Mouse (Mus musculus) bone marrow macrophage, adult 2 months (primary cell): Measurements from ENCODE around the gene Ywhag. TPM values are rescaled to one million over a fixed set of nuclear protein-coding genes. Genes with fewer than 3 reads are reported as not detected.

ENCODE experiments used
- H3K27ac ChIP-seq: 2 replicates; pipeline ENCODE4 v1.5.1; 2012; ENCODE audit warnings: low read depth, low read length; ENCODE audit not compliant: insufficient read depth
- H3K4me1 ChIP-seq: 2 replicates; pipeline ENCODE4 v1.6.1; 2012; ENCODE audit warnings: low read length; ENCODE audit not compliant: control insufficient read depth, insufficient read depth
- H3K4me3 ChIP-seq: 2 replicates; pipeline ENCODE4 v1.5.1; 2012; ENCODE audit warnings: mild to moderate bottlenecking, low read length, moderate library complexity; ENCODE audit not compliant: insufficient read depth
- CTCF ChIP-seq: IDR thresholded peaks from 2 replicates; pipeline ENCODE4 v1.5.1; 2012; ENCODE audit warnings: low read depth, mild to moderate bottlenecking, low read length, moderate library complexity
- POLR2A ChIP-seq: IDR thresholded peaks from 2 replicates; pipeline ENCODE4 v1.6.1; 2012; ENCODE audit warnings: mild to moderate bottlenecking, low read depth, low read length, borderline replicate concordance
- polyA plus RNA-seq: library from polyadenylated mRNA; stranded (reverse); fragments of >200 nt; gene quantifications from 2 replicates; pipeline ENCODE4 v1.2.4, GENCODE M21; 2012; ENCODE audit not compliant: missing spikeins, insufficient read depth, insufficient read length

Gene Ywhag
- polyA plus RNA-seq, 1 experiment = 157 TPM

DNA sequence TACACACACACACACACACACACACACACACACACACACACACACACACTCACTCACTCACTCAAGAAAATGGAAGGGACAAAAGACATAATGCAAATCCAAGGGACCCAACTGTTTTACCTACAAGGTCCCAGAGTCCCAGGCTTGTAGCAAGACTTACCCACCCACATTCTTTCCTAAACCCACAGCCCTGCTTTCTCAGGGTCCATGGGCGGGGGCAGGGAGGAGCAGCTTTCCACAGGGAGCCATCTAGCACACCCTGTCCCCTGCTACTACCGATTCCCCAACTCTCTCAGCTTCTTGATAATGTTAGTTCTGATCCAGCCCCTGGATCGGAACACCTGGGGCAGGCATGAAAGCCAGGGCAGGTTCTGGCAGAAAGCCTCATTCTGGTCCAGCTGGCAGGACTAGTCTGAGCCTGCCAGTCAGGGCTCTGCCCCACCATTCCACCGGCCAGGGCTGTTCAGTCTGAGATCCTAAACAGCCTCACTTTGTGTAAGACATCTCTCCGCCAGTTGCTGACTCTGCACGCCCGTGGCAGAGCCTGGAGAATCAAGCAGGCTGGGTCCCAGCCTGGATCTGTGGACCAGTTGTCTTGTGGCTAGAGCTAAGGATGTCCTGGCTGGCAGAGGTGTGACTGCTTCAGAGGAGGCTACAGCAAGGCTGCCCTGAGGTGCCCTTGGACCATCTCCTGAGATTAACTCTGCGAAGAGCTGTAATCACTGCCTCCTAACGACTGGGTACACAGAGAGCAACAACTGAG, 41.6 kb downstream of the Ywhag start:
- no peaks in the 10 kb centered on the region for H3K4me1 ChIP-seq
- no peak overlapping the region for H3K4me3 ChIP-seq
- no peak overlapping the region for H3K27ac ChIP-seq
- TF ChIP-seq POLR2A (no peak), CTCF (no peak)

DNA sequence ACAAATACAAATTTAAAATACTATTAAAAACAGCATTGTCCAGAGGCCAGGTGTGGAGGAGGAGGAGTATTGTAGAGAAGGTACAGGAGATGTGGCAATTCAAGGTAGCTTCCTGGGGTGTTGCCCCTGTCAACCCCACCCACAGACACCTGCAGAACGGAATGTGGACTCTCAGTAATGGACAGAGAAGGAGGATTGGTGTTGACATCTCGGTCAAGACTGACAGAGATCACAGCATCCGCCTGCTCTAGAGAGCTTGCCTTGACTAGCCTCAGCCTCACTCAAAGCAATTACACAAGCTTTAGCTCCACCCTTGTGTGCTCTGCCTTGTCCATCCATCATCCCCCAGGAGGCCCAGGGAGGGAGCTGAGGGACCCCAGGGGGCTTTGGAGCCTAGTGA, 43.5 kb downstream of the Ywhag start:
- Histone ChIP-seq H3K4me1 (no peaks in the 10 kb centered on the region), H3K4me3 (no peak overlapping the region)
- no peak for TF ChIP-seq CTCF
- TF ChIP-seq POLR2A = no peak

DNA sequence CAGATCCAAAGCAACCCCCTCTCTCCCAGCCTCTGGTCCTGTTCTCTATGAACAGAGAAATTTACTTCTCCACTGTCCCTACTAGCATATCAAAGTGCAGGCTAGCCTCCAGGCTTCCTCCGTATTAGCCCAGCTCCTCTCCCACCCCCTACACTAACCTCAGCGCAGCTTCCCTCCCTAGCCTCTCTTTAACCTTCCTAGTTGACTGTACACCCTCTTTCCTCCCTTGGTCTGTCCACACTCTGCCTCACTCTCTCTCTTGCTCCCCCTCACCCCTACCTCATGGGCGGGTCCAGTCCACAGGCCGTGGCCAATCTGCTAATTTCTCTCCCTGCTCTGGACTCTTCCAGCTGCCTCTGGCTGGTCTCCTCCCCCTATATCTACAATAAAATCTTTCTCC, 44.1 kb downstream of the Ywhag start:
- H3K27ac ChIP-seq = no peak overlapping the region
- H3K4me1 ChIP-seq = no peaks in the 10 kb centered on the region
- no peak for TF ChIP-seq CTCF
- TF ChIP-seq POLR2A = no peak
- H3K4me3 ChIP-seq = no peak overlapping the region

More for the DNA sequence above, 43.5 kb downstream of the Ywhag start:
- H3K27ac ChIP-seq = no peak overlapping the region

DNA sequence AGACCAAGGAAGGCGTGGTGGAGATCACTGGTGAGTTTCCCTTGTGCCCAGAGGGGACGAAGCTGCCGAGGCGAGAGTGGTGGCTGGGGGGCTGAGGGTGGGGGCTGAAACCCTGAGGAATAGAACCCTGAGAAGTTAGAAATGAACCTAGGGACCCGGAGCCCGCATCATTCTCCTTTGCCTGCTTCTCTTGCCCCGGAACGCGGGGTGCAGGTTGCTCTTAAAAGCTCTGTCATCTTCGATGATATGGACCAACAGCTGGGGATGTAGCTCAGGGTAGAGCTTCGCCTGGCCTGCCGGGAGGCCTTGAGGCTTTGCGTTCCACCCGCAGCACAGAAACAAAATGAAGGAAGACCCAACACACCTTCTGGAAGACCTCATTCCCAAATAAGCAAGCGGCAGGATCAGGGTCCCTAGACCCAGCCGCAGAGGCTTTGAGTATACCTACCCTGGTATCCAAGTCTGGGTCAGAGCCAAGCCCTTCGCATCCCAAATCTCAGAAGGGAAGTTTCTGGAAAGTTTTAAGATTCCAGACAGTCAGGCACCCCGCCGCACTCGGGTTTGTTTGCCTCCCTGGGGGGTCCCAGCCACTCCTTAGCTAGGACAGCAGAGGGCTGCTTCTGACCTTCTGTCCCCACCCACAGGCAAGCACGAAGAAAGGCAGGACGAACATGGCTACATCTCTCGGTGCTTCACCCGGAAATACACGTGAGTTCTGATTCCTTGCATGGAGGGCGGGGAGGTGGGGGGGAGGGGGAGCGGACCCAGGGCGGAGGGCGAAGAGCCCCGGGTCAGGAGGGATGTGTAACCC, 45.8 kb downstream of the Ywhag start:
- Histone ChIP-seq H3K27ac (no peak overlapping the region), H3K4me3 (no peak overlapping the region), H3K4me1 (no peaks in the 10 kb centered on the region)
- TF ChIP-seq CTCF (no peak), POLR2A (no peak)

DNA sequence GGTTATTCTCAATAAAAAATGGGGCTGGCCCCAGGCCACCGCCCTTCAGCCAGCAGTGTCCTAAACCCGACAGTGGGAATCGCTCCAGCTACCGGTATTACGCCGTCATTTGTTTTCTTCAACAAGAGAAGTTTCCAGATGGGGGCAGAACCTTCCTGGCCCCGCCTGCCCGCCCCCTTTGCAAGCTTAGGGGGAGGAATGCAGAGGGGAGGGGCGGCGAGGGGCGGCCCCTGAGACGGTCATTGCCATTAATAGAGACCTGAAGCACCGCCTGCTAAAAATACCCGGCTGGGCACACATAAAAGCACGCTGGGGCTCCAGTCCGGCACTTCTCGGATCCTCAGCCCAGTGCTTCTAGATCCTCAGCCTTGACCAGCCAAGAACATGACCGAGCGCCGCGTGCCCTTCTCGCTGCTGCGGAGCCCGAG, 46.7 kb downstream of the Ywhag start, which contains the start of gene Hspb1:
Gene Hspb1 (plus strand): TSS at position 245 of the 428 bp plus-strand sequence.
- Histone ChIP-seq H3K27ac (no peak within 1 kb of the TSS), H3K4me3 (peak within 1 kb of the TSS; percentile 19), H3K4me1 (no peaks in the 10 kb centered on the region)
- TF ChIP-seq POLR2A (no peak), CTCF (no peak)

DNA sequence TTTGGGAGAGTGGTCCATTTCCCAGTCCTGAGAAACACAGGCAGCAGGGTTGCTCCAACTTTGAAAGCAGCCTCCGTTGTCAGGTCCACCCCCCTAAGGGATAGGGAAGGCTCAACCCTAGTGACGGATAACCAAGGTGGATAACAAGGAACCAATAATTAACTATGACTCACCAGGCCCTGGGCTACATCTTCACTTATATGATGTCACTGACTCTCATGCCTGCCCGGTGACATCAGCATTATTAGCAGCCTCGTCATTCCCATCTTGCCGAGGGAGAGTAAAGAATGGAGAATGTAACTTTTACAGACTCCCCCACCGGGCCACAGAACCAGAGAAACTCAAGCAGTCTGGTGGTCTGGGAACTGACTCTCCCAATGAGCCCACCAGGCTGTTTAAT, 49.8 kb downstream of the Ywhag start:
- no peak overlapping the region for H3K27ac ChIP-seq
- TF ChIP-seq POLR2A (no peak), CTCF (no peak)
- no peak overlapping the region for H3K4me3 ChIP-seq
- peaks cover 3% of the 10 kb centered on the region for H3K4me1 ChIP-seq

DNA sequence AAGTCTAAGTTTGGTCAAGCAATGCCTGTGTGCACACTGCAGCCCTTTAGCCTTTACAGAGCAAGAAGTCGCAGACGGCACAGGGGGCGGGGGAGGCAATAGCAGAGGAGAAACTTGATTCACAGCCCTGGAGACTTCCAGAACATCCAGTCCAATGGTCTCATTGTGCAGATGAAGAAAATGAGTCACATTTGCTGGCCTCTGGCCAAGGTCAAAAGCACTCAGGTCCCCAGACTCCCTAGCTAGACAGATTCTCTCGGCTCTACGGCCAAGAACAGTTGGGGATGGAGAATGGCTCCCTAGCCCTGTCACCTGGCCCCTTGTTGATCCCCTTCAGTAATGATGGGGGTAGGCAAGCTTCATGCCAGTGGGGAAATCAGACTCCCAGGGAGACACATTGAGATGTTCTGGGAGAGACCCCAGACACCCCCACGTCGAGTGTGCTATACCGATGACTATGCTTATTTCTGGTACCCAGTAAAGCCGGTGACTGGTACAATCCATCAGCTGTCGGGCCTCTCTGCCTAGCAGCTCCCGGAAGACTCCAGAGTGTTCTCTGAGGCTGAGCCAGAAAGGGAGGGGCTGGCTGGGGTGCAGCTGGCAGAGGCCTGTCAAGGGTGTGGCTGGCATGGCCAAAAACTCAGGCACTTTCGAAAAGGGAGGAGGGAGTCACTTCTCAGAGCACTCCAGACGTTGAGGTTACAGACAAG, 54.8 kb downstream of the Ywhag start:
- no peak for TF ChIP-seq CTCF
- TF ChIP-seq POLR2A = no peak
- Histone ChIP-seq H3K4me1 (peaks cover 18% of the 10 kb centered on the region), H3K4me3 (no peak overlapping the region), H3K27ac (no peak overlapping the region)

DNA sequence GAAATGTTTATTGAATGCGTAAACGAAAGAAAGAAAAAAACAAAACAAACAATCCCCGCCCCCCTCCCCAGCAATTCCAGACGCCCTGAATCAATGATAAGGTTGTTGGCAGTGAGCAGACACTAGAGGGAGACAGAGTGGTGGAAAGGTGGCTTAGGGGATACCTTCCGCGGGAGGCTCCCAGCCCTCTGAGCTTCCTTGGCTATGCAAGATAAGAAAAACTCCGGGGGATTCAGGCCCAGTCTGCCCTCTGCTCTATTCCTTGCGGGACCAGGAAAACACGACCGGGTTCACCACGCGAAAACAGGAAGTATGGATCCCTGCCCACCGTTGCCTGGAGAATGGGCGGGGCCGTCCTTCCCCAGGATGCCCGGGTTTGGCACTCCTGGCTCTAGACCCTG, 56.6 kb downstream of the Ywhag start:
- Histone ChIP-seq H3K4me1 (peaks cover 18% of the 10 kb centered on the region), H3K4me3 (peak overlapping the region; percentile 37), H3K27ac (no peak overlapping the region)
- no peak for TF ChIP-seq POLR2A
- peak; percentile 69 for TF ChIP-seq CTCF

DNA sequence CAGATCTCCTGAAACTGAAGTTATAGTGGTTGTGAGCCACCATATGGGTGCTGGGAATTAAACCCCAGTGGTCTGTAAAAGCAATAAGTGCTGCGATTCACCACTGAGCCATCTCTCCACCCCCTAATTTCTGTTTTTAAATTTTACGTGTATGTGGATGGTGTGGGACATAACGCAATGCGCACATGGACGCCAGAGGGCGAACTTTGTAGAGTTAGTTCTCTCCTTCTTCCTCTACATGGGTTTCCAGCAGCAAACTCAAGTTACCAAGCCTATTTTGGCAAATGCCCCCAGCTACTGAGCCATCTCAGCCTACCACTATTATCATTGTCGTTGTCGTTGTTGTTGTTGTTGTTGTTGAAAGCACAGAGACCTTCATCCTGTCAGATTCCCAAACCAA, 57.2 kb downstream of the Ywhag start:
- no peak for TF ChIP-seq POLR2A
- TF ChIP-seq CTCF = no peak
- Histone ChIP-seq H3K4me3 (no peak overlapping the region), H3K27ac (no peak overlapping the region), H3K4me1 (peaks cover 18% of the 10 kb centered on the region)

DNA sequence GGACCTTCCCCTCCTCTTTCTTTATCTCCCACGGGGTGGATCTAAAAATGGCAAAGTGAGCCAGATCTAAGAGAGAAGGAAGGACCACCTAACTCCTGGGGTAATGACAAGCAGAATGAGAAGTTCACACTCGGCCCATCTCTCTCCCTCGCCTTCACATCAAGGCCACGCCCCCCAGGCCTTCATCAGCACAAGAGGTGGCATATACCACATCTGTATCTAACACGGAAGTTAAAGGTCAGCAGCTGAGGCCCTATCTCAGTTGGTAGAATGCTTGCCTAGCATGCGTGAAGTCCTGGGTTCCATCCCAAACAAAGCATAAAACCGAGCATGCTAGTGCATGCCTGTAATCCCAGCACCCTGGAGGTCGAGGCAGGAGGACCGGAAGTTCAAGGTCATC, 60.7 kb downstream of the Ywhag start:
- Histone ChIP-seq H3K4me3 (no peak overlapping the region), H3K27ac (no peak overlapping the region), H3K4me1 (peaks cover 18% of the 10 kb centered on the region)
- TF ChIP-seq POLR2A (no peak), CTCF (no peak)
